Mouse (Mus musculus) ES-E14 (cell line): Measurements from ENCODE around the gene Lrrc1. TPM values are rescaled to one million over a fixed set of nuclear protein-coding genes. Genes with fewer than 3 reads are reported as not detected.

Experiments used
- DNase-seq: peaks from one replicate; pipeline ENCODE4 v3.0.0-alpha.2; 2013; ENCODE audit warnings: low read depth, low spot score
- H3K27ac ChIP-seq: 2 replicates; pipeline ENCODE4 v1.5.1; 2012; ENCODE audit warnings: low read depth, mild to moderate bottlenecking, low read length, moderate library complexity, mixed read lengths; ENCODE audit not compliant: poor library complexity, insufficient read depth, severe bottlenecking
- H3K36me3 ChIP-seq: 2 replicates; pipeline ENCODE4 v1.6.1; 2012; ENCODE audit warnings: mild to moderate bottlenecking, low read length, moderate library complexity, mixed read lengths; ENCODE audit not compliant: control insufficient read depth, poor library complexity, insufficient read depth, severe bottlenecking
- H3K4me1 ChIP-seq, 2 experiments: fragments of 150-350 bp in 1 of 2; sonication (generic) in 1 of 2; 2 replicates each; pipeline ENCODE4 v1.6.1; 2012; ENCODE audit warnings: low read length in 2 of 2, mild to moderate bottlenecking in 1 of 2, mixed read lengths in 1 of 2; ENCODE audit not compliant: control insufficient read depth in 2 of 2, insufficient read depth in 2 of 2, poor library complexity in 1 of 2
- H3K4me3 ChIP-seq, 2 experiments: fragments of 150-350 bp in 1 of 2; sonication (generic) in 1 of 2; 2 replicates each; pipeline ENCODE4 v1.5.1; 2012; ENCODE audit warnings: low read length in 2 of 2, low read depth in 1 of 2, mild to moderate bottlenecking in 1 of 2, mixed read lengths in 1 of 2; ENCODE audit not compliant: insufficient read depth in 1 of 2, poor library complexity in 1 of 2, severe bottlenecking in 1 of 2
- H3K9ac ChIP-seq: 2 replicates; pipeline ENCODE4 v1.6.1; 2012; ENCODE audit warnings: low read depth, mild to moderate bottlenecking, low read length, mixed read lengths; ENCODE audit not compliant: poor library complexity, insufficient read depth, severe bottlenecking
- H3K9me3 ChIP-seq: fragments of 150-350 bp; sonication (generic); 2 replicates; pipeline ENCODE4 v1.6.1; 2012; ENCODE audit warnings: low read depth, mild to moderate bottlenecking, low read length; ENCODE audit not compliant: control insufficient read depth, insufficient read depth
- CHD2 ChIP-seq: IDR thresholded peaks from 2 replicates; pipeline ENCODE4 v1.6.1; 2014; ENCODE audit warnings: mild to moderate bottlenecking, low read depth, low read length, inconsistent platforms
- HCFC1 ChIP-seq: IDR thresholded peaks from 2 replicates; pipeline ENCODE4 v1.6.1; 2012; ENCODE audit warnings: low read length, inconsistent platforms, borderline replicate concordance; ENCODE audit not compliant: insufficient read depth
- MAFK ChIP-seq: IDR thresholded peaks from 2 replicates; pipeline ENCODE4 v1.6.1; 2014; ENCODE audit warnings: mild to moderate bottlenecking, low read depth, low read length, inconsistent platforms; ENCODE audit not compliant: insufficient read depth
- ZC3H11A ChIP-seq: IDR thresholded peaks from 2 replicates; pipeline ENCODE4 v1.6.1; 2012; ENCODE audit warnings: low read depth, mild to moderate bottlenecking, inconsistent platforms, low read length, borderline replicate concordance
- ZNF384 ChIP-seq: IDR thresholded peaks from 2 replicates; pipeline ENCODE4 v1.6.1; 2012; ENCODE audit warnings: low read depth, low read length, inconsistent platforms
- in situ Hi-C, 2 experiments: fragments of 600-800 bp; cut with MboI; formaldehyde crosslinking; loops; one replicate each; pipeline ENCODE4 v1.15.1; 2025; ENCODE audit warnings: low sequenced_read_pairs in 2 of 2, inconsistent platforms in 1 of 2; ENCODE audit not compliant: unreplicated experiment in 2 of 2
- total RNA-seq: library from RNA; depleted of rRNA; stranded (reverse); fragments of 300-350 nt; gene quantifications from 2 replicates; pipeline ENCODE4 v1.2.3, GENCODE M21; 2012; rRNA removed

Gene Lrrc1
- total RNA-seq, 1 experiment = 7.7 TPM

DNA sequence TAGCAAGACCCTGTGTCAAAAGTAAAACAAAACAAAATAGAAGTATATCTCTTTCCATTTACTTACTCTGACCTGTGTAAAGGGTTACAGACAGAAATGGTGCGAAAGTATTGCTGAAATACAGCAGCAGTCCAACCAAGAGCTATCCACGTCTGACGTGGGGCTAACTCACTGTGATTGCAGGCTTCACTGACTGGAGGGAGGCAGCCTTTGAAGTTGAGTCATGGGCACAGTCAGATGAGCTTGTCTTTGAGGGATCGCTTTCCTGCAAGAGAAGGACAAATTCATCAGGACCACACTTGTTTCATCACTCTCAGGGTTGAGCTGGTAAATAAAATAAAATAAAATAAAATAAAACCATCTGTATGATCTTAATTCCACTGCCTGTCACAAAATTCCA is 160.7 kb downstream of the Lrrc1 start:
- DNase-seq = no peak
- Histone ChIP-seq H3K36me3 (no peaks in the 10 kb centered on the region), H3K27ac (no peak overlapping the region), H3K4me1 (no peaks in the 10 kb centered on the region), H3K9ac (no peak overlapping the region), H3K4me3 (no peak overlapping the region), H3K9me3 (no peaks in the 10 kb centered on the region)
- TF ChIP-seq ZNF384 = no peak
- no peak for TF ChIP-seq ZC3H11A
- no peak for TF ChIP-seq HCFC1
- in situ Hi-C loops = no loop called here

DNA sequence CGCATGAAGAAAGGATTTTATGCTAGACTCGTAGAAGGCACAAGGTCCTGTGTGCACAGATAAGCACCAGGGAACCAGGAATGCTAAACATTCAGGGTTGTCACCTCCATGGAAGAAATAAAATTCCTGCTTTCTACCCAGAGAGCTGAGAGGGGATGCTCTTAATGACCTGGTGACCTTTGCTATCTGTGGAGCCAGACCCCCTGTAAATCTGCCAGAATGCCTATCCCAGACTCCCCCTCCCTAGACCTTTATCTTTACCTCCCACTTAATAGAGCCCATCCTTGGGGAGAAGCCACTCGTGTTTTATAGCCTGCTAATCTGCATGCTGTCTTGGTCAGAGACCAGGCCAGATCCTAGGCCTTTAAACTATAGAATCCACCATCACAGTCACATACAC is 162.2 kb downstream of the Lrrc1 start:
- Histone ChIP-seq H3K4me1 (no peaks in the 10 kb centered on the region), H3K9me3 (no peaks in the 10 kb centered on the region), H3K9ac (no peak overlapping the region), H3K27ac (no peak overlapping the region), H3K36me3 (no peaks in the 10 kb centered on the region), H3K4me3 (no peak overlapping the region)
- DNase-seq = no peak
- in situ Hi-C loops = no loop called here
- TF ChIP-seq ZC3H11A (no peak), ZNF384 (no peak), MAFK (no peak), CHD2 (no peak), HCFC1 (no peak)

DNA sequence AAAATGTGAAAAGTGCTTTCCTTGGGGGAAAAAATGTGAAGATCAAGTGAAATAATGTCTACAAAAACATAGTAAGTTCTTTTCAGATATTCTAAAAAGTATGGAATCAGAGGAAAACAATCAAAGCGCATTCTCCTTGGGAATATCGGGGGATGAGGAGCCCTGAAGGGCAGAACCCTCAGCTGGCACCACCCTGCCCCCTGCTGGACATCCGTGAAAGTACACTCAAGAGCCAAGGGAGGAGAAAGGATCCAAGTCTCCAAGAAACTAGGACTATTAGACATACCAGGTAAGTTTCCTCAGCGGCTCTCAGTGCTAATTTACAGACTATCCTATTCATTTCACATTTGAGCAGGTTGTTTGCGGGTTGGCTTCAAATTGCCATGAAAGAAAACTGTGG is 163.1 kb downstream of the Lrrc1 start:
- H3K4me1 ChIP-seq = no peaks in the 10 kb centered on the region
- peak; percentile 49 for DNase-seq
- no peaks in the 10 kb centered on the region for H3K9me3 ChIP-seq
- H3K4me3 ChIP-seq = no peak overlapping the region
- no peak for TF ChIP-seq MAFK
- no peak for TF ChIP-seq CHD2
- TF ChIP-seq ZC3H11A = peak; percentile 55; the same call in 1 of the 2 replicates
- no peak overlapping the region for H3K27ac ChIP-seq
- H3K9ac ChIP-seq = no peak overlapping the region
- in situ Hi-C loops = no loop called here
- no peaks in the 10 kb centered on the region for H3K36me3 ChIP-seq

Other genes starting within 250 kb of the Lrrc1 start
- not detected in 2 replicates for gene Mlip, start 191.9 kb downstream of the Lrrc1 start, total RNA-seq
- 0.04 and 0.05 TPM in 2 replicates for gene Klhl31, start 91.6 kb upstream of the Lrrc1 start, total RNA-seq
- 25.2 and 30.1 TPM in 2 replicates for gene Gclc, start 209.7 kb upstream of the Lrrc1 start, total RNA-seq